In the genomic region with DNA sequence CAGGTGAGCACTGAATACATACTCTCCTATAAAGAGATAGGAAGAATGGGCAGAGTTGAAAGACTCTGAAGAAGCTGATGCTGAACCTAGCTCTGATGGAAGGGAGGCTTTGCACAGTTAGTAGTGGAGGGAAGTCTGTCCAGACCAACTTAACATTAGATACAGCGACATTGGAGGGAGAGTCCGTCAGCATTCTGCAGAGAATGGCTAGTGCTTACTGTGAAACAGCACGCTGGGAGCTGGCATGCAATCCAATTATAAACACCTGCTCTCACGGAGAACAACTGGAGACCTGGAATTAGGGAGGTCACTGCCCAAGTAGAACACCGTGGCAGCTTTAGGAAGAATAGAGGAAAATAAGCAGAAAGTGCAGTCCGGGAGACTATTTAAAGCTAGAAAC, we compare ENCODE assay signal across 16 mouse cellular contexts.
A peak's percentile ranks its signal among the peaks of the same experiment; 100 is the strongest.
DNase-seq lines count a peak whose midpoint lies in the region; ATAC-seq lines count a peak whose summit lies in the region.
"Had no signal": no experiment of that assay in that cellular context is flagged by ENCODE, and none has a peak within 500 bp of the region (broad histone marks: within the 10 kb centered on the region; RNA-seq: fewer than 3 reads in every experiment).

No protein-coding gene starts in this region.

- peak overlapping the region; percentile 75 for H3K27ac ChIP-seq in hindbrain, embryonic 13.5 days
- H3K27ac ChIP-seq in hindbrain, embryonic 16.5 days (ENCODE audit: low read depth, low read length), result no peak overlapping the region
- peak overlapping the region; percentile 78 for H3K27ac ChIP-seq in forebrain, embryonic 15.5 days (replicated peaks)
- peak overlapping the region; percentile 32 for H3K27ac ChIP-seq in midbrain, embryonic 15.5 days
- H3K27ac ChIP-seq: heart, embryonic 13.5 days; macrophage had no signal

- H3K27me3 ChIP-seq in hindbrain, embryonic 13.5 days, result no peaks in the 10 kb centered on the region
- H3K27me3 ChIP-seq in hindbrain, embryonic 16.5 days (replicated peaks; ENCODE audit: control insufficient read depth, insufficient read depth, low read length), result no peaks in the 10 kb centered on the region
- no peaks in the 10 kb centered on the region for H3K27me3 ChIP-seq in forebrain, embryonic 15.5 days
- no peaks in the 10 kb centered on the region for H3K27me3 ChIP-seq in midbrain, embryonic 15.5 days (replicated peaks)
- H3K27me3 ChIP-seq: heart, embryonic 13.5 days had no signal

- 39% methylated on average over 6 of the region's 6 CpGs for WGBS in hindbrain, embryonic 13.5 days
- 32% methylated on average over 6 of the region's 6 CpGs for WGBS in hindbrain, embryonic 16.5 days
- WGBS in forebrain, embryonic 15.5 days, result 18% methylated on average over 6 of the region's 6 CpGs
- 24% methylated on average over 6 of the region's 6 CpGs for WGBS in midbrain, embryonic 15.5 days

- H3K4me2 ChIP-seq in hindbrain, embryonic 13.5 days, result no peak overlapping the region
- H3K4me2 ChIP-seq in hindbrain, embryonic 16.5 days (ENCODE audit: low read length), result no peak overlapping the region
- no peak overlapping the region for H3K4me2 ChIP-seq in forebrain, embryonic 15.5 days (replicated peaks)
- no peak overlapping the region for H3K4me2 ChIP-seq in midbrain, embryonic 15.5 days
- H3K4me2 ChIP-seq: heart, embryonic 13.5 days had no signal

- no peaks in the 10 kb centered on the region for H3K9me3 ChIP-seq in hindbrain, embryonic 13.5 days
- no peaks in the 10 kb centered on the region for H3K9me3 ChIP-seq in hindbrain, embryonic 16.5 days (ENCODE audit: control insufficient read depth, low read length)
- H3K9me3 ChIP-seq in forebrain, embryonic 15.5 days, result no peaks in the 10 kb centered on the region
- H3K9me3 ChIP-seq in midbrain, embryonic 15.5 days, result no peaks in the 10 kb centered on the region
- H3K9me3 ChIP-seq: heart, embryonic 13.5 days had no signal

- DNase-seq in cerebellum, postnatal 10 days, result peak; percentile 52 to 64
- no peak for DNase-seq in cerebellum, postnatal 4 days (ENCODE audit: low spot score in 2 of 2)
- DNase-seq in right cerebral cortex, postnatal 36 days (ENCODE audit: low spot score in 2 of 2), result no peak
- DNase-seq in adrenal gland, postnatal 36 days, result no peak
- DNase-seq: cerebellum, adult 9-10 months; kidney, adult 8-10 months; kidney, postnatal 36 days; lung, adult 2 months; right cerebral cortex, postnatal 25 days had no signal

- H3K36me3 ChIP-seq in hindbrain, embryonic 13.5 days, result no peaks in the 10 kb centered on the region
- H3K36me3 ChIP-seq in hindbrain, embryonic 16.5 days (ENCODE audit: control insufficient read depth, insufficient read depth, low read length), result no peaks in the 10 kb centered on the region
- no peaks in the 10 kb centered on the region for H3K36me3 ChIP-seq in forebrain, embryonic 15.5 days
- H3K36me3 ChIP-seq in midbrain, embryonic 15.5 days (replicated peaks), result no peaks in the 10 kb centered on the region
- H3K36me3 ChIP-seq: heart, embryonic 13.5 days had no signal

- ATAC-seq in hindbrain, embryonic 13.5 days (ENCODE audit: low FRiP score), result no peak
- ATAC-seq in hindbrain, embryonic 16.5 days, result no peak
- ATAC-seq in forebrain, embryonic 15.5 days (replicated peaks), result 0 out of 2 replicates have a peak, but pooled peaks have one; percentile 8
- peak; percentile 34; the same call in 1 of the 2 replicates for ATAC-seq in midbrain, embryonic 15.5 days (replicated peaks)
- ATAC-seq: activated CD4-positive, CD25-positive, alpha-beta regulatory T cell, adult 4 months had no signal

- H3K9ac ChIP-seq in hindbrain, embryonic 13.5 days, result peak overlapping the region; percentile 43; the same call in 1 of the 2 replicates
- H3K9ac ChIP-seq in hindbrain, embryonic 16.5 days (ENCODE audit: low read depth, low read length), result no peak overlapping the region
- no peak overlapping the region for H3K9ac ChIP-seq in forebrain, embryonic 15.5 days (replicated peaks)
- no peak overlapping the region for H3K9ac ChIP-seq in midbrain, embryonic 15.5 days
- H3K9ac ChIP-seq: heart, embryonic 13.5 days had no signal

- no peak overlapping the region for H3K4me3 ChIP-seq in hindbrain, embryonic 13.5 days
- no peak overlapping the region for H3K4me3 ChIP-seq in hindbrain, embryonic 16.5 days (ENCODE audit: low read length)
- H3K4me3 ChIP-seq in forebrain, embryonic 15.5 days, result no peak overlapping the region
- no peak overlapping the region for H3K4me3 ChIP-seq in midbrain, embryonic 15.5 days
- H3K4me3 ChIP-seq: heart, embryonic 13.5 days had no signal

- peaks cover 30% of the 10 kb centered on the region for H3K4me1 ChIP-seq in hindbrain, embryonic 13.5 days (replicated peaks)
- H3K4me1 ChIP-seq in hindbrain, embryonic 16.5 days (ENCODE audit: control insufficient read depth, insufficient read depth, low read depth, low read length), result peaks cover 7% of the 10 kb centered on the region
- H3K4me1 ChIP-seq in forebrain, embryonic 15.5 days, result peaks cover 30% of the 10 kb centered on the region
- peaks cover 29% of the 10 kb centered on the region for H3K4me1 ChIP-seq in midbrain, embryonic 15.5 days

Comparison
In these comparisons a context has a peak if more than half of its experiments do, and no peak if none do; other contexts are left out.
1. DNase-seq: peak in cerebellum, postnatal 10 days (2 of 2); none in cerebellum, postnatal 4 days (0 of 2), right cerebral cortex, postnatal 36 days (0 of 2) and adrenal gland, postnatal 36 days (0 of 2).
2. ATAC-seq: peak in forebrain, embryonic 15.5 days (single experiment) and midbrain, embryonic 15.5 days (single experiment); none in hindbrain, embryonic 13.5 days (single experiment) and hindbrain, embryonic 16.5 days (single experiment).